Mouse (Mus musculus): ENCODE measurements around the gene Spon1. TPM values are rescaled to one million over a fixed set of nuclear protein-coding genes. Genes with fewer than 3 reads are reported as not detected.

Gene Spon1
- polyA plus RNA-seq, 1 experiment from 2014 or later = 81.7 TPM

DNA sequence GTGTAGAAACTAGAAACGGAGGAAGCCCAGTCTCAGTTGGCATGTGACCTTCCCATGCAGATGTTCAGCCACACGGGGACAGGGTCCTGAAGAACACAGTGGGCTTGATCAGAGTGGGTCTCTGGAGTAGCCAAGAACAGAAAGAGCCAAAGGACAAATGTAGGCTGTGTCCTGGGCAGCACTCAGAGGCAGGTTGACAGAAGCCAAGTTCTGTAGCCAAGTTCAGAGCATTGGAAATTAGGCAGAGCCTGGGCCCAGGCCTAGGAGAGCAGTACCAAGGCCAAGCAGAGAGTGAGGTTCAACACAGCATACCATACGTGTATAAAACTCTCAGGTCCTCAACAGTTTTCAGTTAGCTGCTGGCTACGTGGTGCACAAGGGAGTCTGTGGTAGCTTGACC, 153.7 kb downstream of the Spon1 start:
- H3K4me3 ChIP-seq (ENCODE audit: low read depth, low read length) = no peak overlapping the region
- WGBS = 87% methylated on average over 4 of the region's 4 CpGs
- no peaks in the 10 kb centered on the region for H3K4me1 ChIP-seq (ENCODE audit: control insufficient read depth, insufficient read depth, low read length)
- H3K36me3 ChIP-seq (ENCODE audit: control insufficient read depth, insufficient read depth, low read length) = no peaks in the 10 kb centered on the region
- no peaks in the 10 kb centered on the region for H3K27me3 ChIP-seq (ENCODE audit: control insufficient read depth, insufficient read depth, low read length)
- no peak overlapping the region for H3K27ac ChIP-seq (ENCODE audit: low read depth, low read length)
- no peak overlapping the region for H3K9ac ChIP-seq (replicated peaks; ENCODE audit: low read depth, low read length)
- ATAC-seq (ENCODE audit: low read depth) = no peak
- H3K4me2 ChIP-seq (ENCODE audit: low read depth, low read length) = no peak overlapping the region
- no peaks in the 10 kb centered on the region for H3K9me3 ChIP-seq (ENCODE audit: control insufficient read depth, low read length)

GRCm38 (mm10) chr7:113920056-113920455, 154.3 kb downstream of the Spon1 start:
- ATAC-seq (ENCODE audit: low read depth) = no peak
- H3K4me3 ChIP-seq (ENCODE audit: low read depth, low read length) = no peak overlapping the region
- 74% methylated on average over 2 of the region's 2 CpGs for WGBS

DNA sequence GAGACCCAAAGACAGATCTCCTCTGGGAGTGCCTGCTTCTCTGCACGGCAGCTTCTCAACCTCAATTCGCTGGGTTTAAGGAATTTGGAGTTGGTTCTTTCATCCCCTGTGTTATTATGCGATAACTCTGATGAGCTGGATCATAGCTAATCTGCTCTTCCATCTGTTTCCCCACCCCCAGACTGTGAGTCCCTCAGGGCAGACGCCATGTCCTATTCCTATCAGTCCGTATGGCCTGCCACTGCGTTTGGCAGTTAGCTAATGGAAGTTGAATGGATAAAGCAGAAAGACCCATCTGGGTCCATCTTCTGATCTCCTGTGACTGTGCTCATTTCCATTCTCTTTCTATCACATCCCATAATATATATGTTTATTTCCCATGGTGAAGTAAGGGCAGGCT, 158.8 kb downstream of the Spon1 start:
- no peak overlapping the region for H3K4me3 ChIP-seq (ENCODE audit: low read depth, low read length)
- ATAC-seq (ENCODE audit: low read depth) = no peak
- H3K36me3 ChIP-seq (ENCODE audit: control insufficient read depth, insufficient read depth, low read length) = no peaks in the 10 kb centered on the region
- no peak overlapping the region for H3K4me2 ChIP-seq (ENCODE audit: low read depth, low read length)
- no peaks in the 10 kb centered on the region for H3K9me3 ChIP-seq (ENCODE audit: control insufficient read depth, low read length)
- 67% methylated on average over 6 of the region's 6 CpGs for WGBS
- H3K27ac ChIP-seq (ENCODE audit: low read depth, low read length) = no peak overlapping the region
- no peaks in the 10 kb centered on the region for H3K27me3 ChIP-seq (ENCODE audit: control insufficient read depth, insufficient read depth, low read length)
- H3K9ac ChIP-seq (replicated peaks; ENCODE audit: low read depth, low read length) = no peak overlapping the region
- no peaks in the 10 kb centered on the region for H3K4me1 ChIP-seq (ENCODE audit: control insufficient read depth, insufficient read depth, low read length)

More at GRCm38 (mm10) chr7:113920056-113920455, 154.3 kb downstream of the Spon1 start:
- no peaks in the 10 kb centered on the region for H3K36me3 ChIP-seq (ENCODE audit: control insufficient read depth, insufficient read depth, low read length)
- no peaks in the 10 kb centered on the region for H3K27me3 ChIP-seq (ENCODE audit: control insufficient read depth, insufficient read depth, low read length)
- H3K4me2 ChIP-seq (ENCODE audit: low read depth, low read length) = no peak overlapping the region
- no peaks in the 10 kb centered on the region for H3K9me3 ChIP-seq (ENCODE audit: control insufficient read depth, low read length)
- H3K4me1 ChIP-seq (ENCODE audit: control insufficient read depth, insufficient read depth, low read length) = no peaks in the 10 kb centered on the region
- no peak overlapping the region for H3K9ac ChIP-seq (replicated peaks; ENCODE audit: low read depth, low read length)
- H3K27ac ChIP-seq (ENCODE audit: low read depth, low read length) = no peak overlapping the region

DNA sequence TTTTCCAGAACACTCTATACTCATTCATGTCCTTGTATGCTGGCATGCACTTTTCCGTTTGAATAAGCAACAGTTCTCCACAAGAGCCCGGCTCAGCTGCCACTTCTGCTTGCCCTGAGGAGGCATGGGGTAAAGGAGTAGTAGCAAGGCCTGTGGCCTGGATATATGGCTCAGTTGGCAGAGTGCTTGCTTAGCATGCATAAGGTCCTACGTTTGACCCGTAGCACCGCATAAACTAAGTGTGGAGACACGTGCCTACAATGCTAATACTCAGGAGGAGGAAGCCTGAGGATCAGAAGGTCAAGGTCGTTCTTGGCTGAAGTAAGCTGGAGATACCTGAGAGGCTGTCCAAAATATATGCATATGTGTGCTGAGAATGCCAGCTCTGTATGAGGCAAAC, 185.1 kb downstream of the Spon1 start:
- Histone ChIP-seq H3K27ac (ENCODE audit: low read depth, low read length) (no peak overlapping the region), H3K4me1 (ENCODE audit: control insufficient read depth, insufficient read depth, low read length) (no peaks in the 10 kb centered on the region; the same call in 1 of the 2 replicates), H3K27me3 (ENCODE audit: control insufficient read depth, insufficient read depth, low read length) (no peaks in the 10 kb centered on the region), H3K4me3 (ENCODE audit: low read depth, low read length) (no peak overlapping the region), H3K4me2 (ENCODE audit: low read depth, low read length) (no peak overlapping the region), H3K9me3 (ENCODE audit: control insufficient read depth, low read length) (no peaks in the 10 kb centered on the region), H3K36me3 (ENCODE audit: control insufficient read depth, insufficient read depth, low read length) (no peaks in the 10 kb centered on the region), H3K9ac (replicated peaks; ENCODE audit: low read depth, low read length) (no peak overlapping the region)
- 83% methylated on average over 7 of the region's 7 CpGs for WGBS
- no peak for ATAC-seq (ENCODE audit: low read depth)

DNA sequence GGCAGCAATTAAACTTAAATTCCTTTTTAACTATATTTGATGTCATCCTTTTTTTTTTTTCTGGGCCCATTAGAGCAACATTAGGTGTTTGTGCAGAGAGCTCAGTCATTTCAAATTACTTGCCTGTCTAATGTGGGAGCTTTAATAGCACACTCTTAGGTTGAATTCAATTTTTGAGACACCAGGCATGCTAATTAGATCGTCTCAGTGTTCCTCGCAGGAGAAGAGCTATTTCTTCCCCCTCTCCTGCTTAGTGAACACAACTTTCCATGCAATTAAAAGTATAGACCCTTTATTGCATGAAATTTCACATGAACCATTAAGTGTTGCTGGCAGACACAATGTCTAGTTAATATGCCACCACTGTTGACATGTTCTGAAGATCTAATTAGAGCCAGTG, 189.6 kb downstream of the Spon1 start:
- H3K9ac ChIP-seq (replicated peaks; ENCODE audit: low read depth, low read length) = no peak overlapping the region
- no peak overlapping the region for H3K27ac ChIP-seq (ENCODE audit: low read depth, low read length)
- WGBS = 61% methylated on average over 2 of the region's 2 CpGs
- H3K4me3 ChIP-seq (ENCODE audit: low read depth, low read length) = no peak overlapping the region
- no peaks in the 10 kb centered on the region for H3K36me3 ChIP-seq (ENCODE audit: control insufficient read depth, insufficient read depth, low read length)
- no peaks in the 10 kb centered on the region for H3K27me3 ChIP-seq (ENCODE audit: control insufficient read depth, insufficient read depth, low read length)
- ATAC-seq (ENCODE audit: low read depth) = no peak
- no peak overlapping the region for H3K4me2 ChIP-seq (ENCODE audit: low read depth, low read length)
- peaks cover 4% of the 10 kb centered on the region; the same call in 1 of the 2 replicates for H3K4me1 ChIP-seq (ENCODE audit: control insufficient read depth, insufficient read depth, low read length)
- H3K9me3 ChIP-seq (ENCODE audit: control insufficient read depth, low read length) = no peaks in the 10 kb centered on the region

- H3K36me3 ChIP-seq (ENCODE audit: control insufficient read depth, insufficient read depth, low read length) = no peaks in the 10 kb centered on the region
- no peak overlapping the region for H3K9ac ChIP-seq (replicated peaks; ENCODE audit: low read depth, low read length)
- 0 out of 2 replicates have a peak, but pooled peaks cover 4% of the 10 kb centered on the region for H3K4me1 ChIP-seq (ENCODE audit: control insufficient read depth, insufficient read depth, low read length)
- 78% methylated on average over 9 of the region's 9 CpGs for WGBS
- no peak overlapping the region for H3K4me2 ChIP-seq (ENCODE audit: low read depth, low read length)
- H3K4me3 ChIP-seq (ENCODE audit: low read depth, low read length) = no peak overlapping the region
- H3K9me3 ChIP-seq (ENCODE audit: control insufficient read depth, low read length) = no peaks in the 10 kb centered on the region
- H3K27me3 ChIP-seq (ENCODE audit: control insufficient read depth, insufficient read depth, low read length) = no peaks in the 10 kb centered on the region
- no peak overlapping the region for H3K27ac ChIP-seq (ENCODE audit: low read depth, low read length)
- ATAC-seq (ENCODE audit: low read depth) = no peak
These were observed 195.2 kb downstream of the Spon1 start for GRCm38 (mm10) chr7:113960841-113961499.

DNA sequence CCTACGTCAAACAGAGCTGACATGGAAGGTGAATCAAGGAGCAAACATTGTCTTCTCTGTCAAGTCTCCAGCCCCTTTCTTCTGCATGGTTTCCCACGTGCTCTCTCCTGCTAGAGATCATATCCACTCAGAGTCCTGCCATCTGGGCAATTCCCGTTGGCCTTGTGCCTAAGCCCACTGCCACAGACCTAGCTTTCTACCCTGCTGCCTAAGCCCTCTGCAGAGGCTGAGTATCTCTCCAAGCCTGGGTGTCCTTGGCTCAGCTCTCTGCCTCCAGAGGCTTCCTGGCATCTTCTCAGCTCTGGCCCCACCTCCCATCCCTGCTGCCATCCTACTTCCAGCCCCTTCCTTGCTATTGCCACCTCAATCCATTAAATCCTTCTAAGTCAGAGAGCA, 195.7 kb downstream of the Spon1 start:
- no peak overlapping the region for H3K4me3 ChIP-seq (ENCODE audit: low read depth, low read length)
- H3K27ac ChIP-seq (ENCODE audit: low read depth, low read length) = no peak overlapping the region
- no peak overlapping the region for H3K9ac ChIP-seq (replicated peaks; ENCODE audit: low read depth, low read length)
- H3K9me3 ChIP-seq (ENCODE audit: control insufficient read depth, low read length) = no peaks in the 10 kb centered on the region
- 66% methylated on average over 3 of the region's 3 CpGs for WGBS
- ATAC-seq (ENCODE audit: low read depth) = no peak
- H3K27me3 ChIP-seq (ENCODE audit: control insufficient read depth, insufficient read depth, low read length) = no peaks in the 10 kb centered on the region
- H3K4me1 ChIP-seq (ENCODE audit: control insufficient read depth, insufficient read depth, low read length) = 0 out of 2 replicates have a peak, but pooled peaks cover 4% of the 10 kb centered on the region
- no peaks in the 10 kb centered on the region for H3K36me3 ChIP-seq (ENCODE audit: control insufficient read depth, insufficient read depth, low read length)
- H3K4me2 ChIP-seq (ENCODE audit: low read depth, low read length) = no peak overlapping the region

GRCm38 (mm10) chr7:113962078-113962477, 196.3 kb downstream of the Spon1 start:
- 0 out of 2 replicates have a peak, but pooled peaks cover 4% of the 10 kb centered on the region for H3K4me1 ChIP-seq (ENCODE audit: control insufficient read depth, insufficient read depth, low read length)
- ATAC-seq (ENCODE audit: low read depth) = no peak
- no peaks in the 10 kb centered on the region for H3K9me3 ChIP-seq (ENCODE audit: control insufficient read depth, low read length)
- H3K27me3 ChIP-seq (ENCODE audit: control insufficient read depth, insufficient read depth, low read length) = no peaks in the 10 kb centered on the region
- WGBS = 91% methylated on average over 4 of the region's 4 CpGs
- H3K4me3 ChIP-seq (ENCODE audit: low read depth, low read length) = no peak overlapping the region
- no peaks in the 10 kb centered on the region for H3K36me3 ChIP-seq (ENCODE audit: control insufficient read depth, insufficient read depth, low read length)
- no peak overlapping the region for H3K4me2 ChIP-seq (ENCODE audit: low read depth, low read length)
- no peak overlapping the region for H3K9ac ChIP-seq (replicated peaks; ENCODE audit: low read depth, low read length)
- H3K27ac ChIP-seq (ENCODE audit: low read depth, low read length) = no peak overlapping the region

GRCm38 (mm10) chr7:113963766-113964165, 198.0 kb downstream of the Spon1 start:
- Histone ChIP-seq H3K27me3 (ENCODE audit: control insufficient read depth, insufficient read depth, low read length) (no peaks in the 10 kb centered on the region), H3K4me3 (ENCODE audit: low read depth, low read length) (no peak overlapping the region), H3K4me1 (ENCODE audit: control insufficient read depth, insufficient read depth, low read length) (no peaks in the 10 kb centered on the region), H3K36me3 (ENCODE audit: control insufficient read depth, insufficient read depth, low read length) (no peaks in the 10 kb centered on the region), H3K27ac (ENCODE audit: low read depth, low read length) (no peak overlapping the region), H3K4me2 (ENCODE audit: low read depth, low read length) (no peak overlapping the region), H3K9me3 (ENCODE audit: control insufficient read depth, low read length) (no peaks in the 10 kb centered on the region), H3K9ac (replicated peaks; ENCODE audit: low read depth, low read length) (no peak overlapping the region)
- no peak for ATAC-seq (ENCODE audit: low read depth)
- 55% methylated on average over 4 of the region's 4 CpGs for WGBS

All from neural tube, embryonic 14.5 days (tissue).